Mouse (Mus musculus): ENCODE results near the gene Ak7. TPM values are rescaled to one million over a fixed set of nuclear protein-coding genes. Genes with fewer than 3 reads are reported as not detected.

The Ak7 gene
- total and polyA plus RNA-seq, 2 experiments = 0.09 TPM; not detected in 1

DNA sequence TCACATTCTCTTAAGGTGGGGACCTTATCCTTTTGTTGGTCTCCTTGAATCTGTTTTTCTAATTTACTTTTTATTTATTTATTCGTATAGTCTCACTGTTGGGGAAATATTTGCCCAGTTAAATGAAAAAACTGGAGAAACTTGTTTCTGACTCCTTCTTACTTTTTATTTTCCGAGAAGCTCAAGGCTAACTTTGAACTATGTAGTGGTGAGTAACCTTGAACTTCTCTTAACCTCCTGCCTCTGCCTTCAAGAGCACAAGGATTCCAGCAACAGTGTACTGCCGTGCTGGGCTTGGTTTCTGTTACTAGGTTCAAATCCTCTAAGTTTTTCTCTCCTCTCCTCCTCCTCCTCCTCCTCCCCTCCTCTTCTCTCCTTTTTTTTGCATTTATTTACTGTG is 55.9 kb downstream of the Ak7 start:
- no peaks in the 10 kb centered on the region for H3K79me2 ChIP-seq (ENCODE audit: control insufficient read depth, insufficient read depth, low read length)
- no peak overlapping the region for H3K27ac ChIP-seq (replicated peaks; ENCODE audit: insufficient read depth, low read depth, low read length)
- no peaks in the 10 kb centered on the region for H3K27me3 ChIP-seq (ENCODE audit: control insufficient read depth, insufficient read depth, low read length)
- H3K36me3 ChIP-seq (ENCODE audit: control insufficient read depth, insufficient read depth, low read length) = no peaks in the 10 kb centered on the region
- no peak overlapping the region for H3K4me3 ChIP-seq (ENCODE audit: insufficient read depth, low read depth, low read length)
- WGBS = 71% methylated on average over 3 of the region's 3 CpGs
- no peak for DNase-seq (ENCODE audit: extremely low read depth, low read depth, low spot score)
- no peak overlapping the region for H3K9ac ChIP-seq (ENCODE audit: low read depth, low read length)
- TF ChIP-seq POLR2A (IDR thresholded peaks at IDR 0.05; ENCODE audit: extremely low read depth, insufficient read depth, low read length) (no peak), CTCF (IDR thresholded peaks at IDR 0.05; ENCODE audit: low read depth, low read length) (no peak)
- peaks cover 7% of the 10 kb centered on the region; the same call in 1 of the 2 replicates for H3K4me1 ChIP-seq (ENCODE audit: control insufficient read depth, insufficient read depth, low read length)

DNA sequence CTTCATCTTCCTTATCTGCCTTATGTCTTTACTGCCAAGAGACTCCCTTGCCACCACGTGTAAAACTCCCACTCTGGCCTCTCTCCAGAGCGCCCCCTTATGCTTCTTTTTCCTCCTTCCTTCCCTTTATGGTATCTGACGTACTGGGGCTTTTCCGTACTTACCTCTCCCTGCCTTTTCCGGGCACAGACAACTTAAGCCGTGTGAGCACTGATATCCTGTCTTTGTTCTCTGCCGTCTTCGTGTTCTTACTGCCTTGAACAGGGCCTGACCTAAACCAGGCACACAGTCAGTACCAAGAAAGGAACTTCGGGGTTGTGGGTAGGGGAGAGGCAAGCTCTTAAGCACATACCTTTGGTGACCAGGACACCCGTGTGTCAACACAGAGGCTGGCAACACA is 63.9 kb downstream of the Ak7 start:
- Histone ChIP-seq H3K79me2 (ENCODE audit: control insufficient read depth, insufficient read depth, low read length) (no peaks in the 10 kb centered on the region), H3K9ac (ENCODE audit: low read depth, low read length) (no peak overlapping the region), H3K36me3 (ENCODE audit: control insufficient read depth, insufficient read depth, low read length) (no peaks in the 10 kb centered on the region), H3K27ac (replicated peaks; ENCODE audit: insufficient read depth, low read depth, low read length) (no peak overlapping the region), H3K4me3 (ENCODE audit: insufficient read depth, low read depth, low read length) (no peak overlapping the region), H3K27me3 (ENCODE audit: control insufficient read depth, insufficient read depth, low read length) (no peaks in the 10 kb centered on the region), H3K4me1 (ENCODE audit: control insufficient read depth, insufficient read depth, low read length) (no peaks in the 10 kb centered on the region)
- TF ChIP-seq CTCF (IDR thresholded peaks at IDR 0.05; ENCODE audit: low read depth, low read length) (no peak), POLR2A (IDR thresholded peaks at IDR 0.05; ENCODE audit: extremely low read depth, insufficient read depth, low read length) (no peak)
- DNase-seq (ENCODE audit: extremely low read depth, low read depth, low spot score) = no peak
- WGBS = 73% methylated on average over 10 of the region's 10 CpGs

DNA sequence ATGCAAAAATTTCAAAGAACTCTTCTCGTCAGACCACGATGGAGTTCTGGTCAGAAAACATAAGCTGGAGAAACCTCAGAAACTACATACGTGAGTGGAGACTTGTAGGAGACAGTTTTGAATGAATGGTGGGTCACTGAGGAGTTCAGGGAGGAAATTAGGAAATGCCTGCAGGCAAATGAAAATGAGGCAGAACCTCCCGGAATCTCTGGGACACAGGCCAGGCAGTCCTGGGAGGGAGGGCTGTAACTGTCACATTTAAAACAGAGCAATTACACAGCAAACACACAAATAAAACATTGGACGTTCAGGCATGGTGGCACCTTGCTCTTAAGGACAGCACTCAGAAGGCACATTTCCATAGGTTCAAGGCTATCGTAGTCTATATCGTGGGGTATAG is 69.1 kb downstream of the Ak7 start:
- Histone ChIP-seq H3K36me3 (ENCODE audit: control insufficient read depth, insufficient read depth, low read length) (no peaks in the 10 kb centered on the region), H3K27me3 (ENCODE audit: control insufficient read depth, insufficient read depth, low read length) (no peaks in the 10 kb centered on the region), H3K79me2 (ENCODE audit: control insufficient read depth, insufficient read depth, low read length) (no peaks in the 10 kb centered on the region), H3K4me1 (ENCODE audit: control insufficient read depth, insufficient read depth, low read length) (no peaks in the 10 kb centered on the region), H3K27ac (replicated peaks; ENCODE audit: insufficient read depth, low read depth, low read length) (no peak overlapping the region), H3K4me3 (ENCODE audit: insufficient read depth, low read depth, low read length) (no peak overlapping the region), H3K9ac (ENCODE audit: low read depth, low read length) (no peak overlapping the region)
- WGBS = 52% methylated on average over 7 of the region's 7 CpGs
- no peak for DNase-seq (ENCODE audit: extremely low read depth, low read depth, low spot score)
- no peak for TF ChIP-seq CTCF (IDR thresholded peaks at IDR 0.05; ENCODE audit: low read depth, low read length)
- TF ChIP-seq POLR2A (IDR thresholded peaks at IDR 0.05; ENCODE audit: extremely low read depth, insufficient read depth, low read length) = no peak

DNA sequence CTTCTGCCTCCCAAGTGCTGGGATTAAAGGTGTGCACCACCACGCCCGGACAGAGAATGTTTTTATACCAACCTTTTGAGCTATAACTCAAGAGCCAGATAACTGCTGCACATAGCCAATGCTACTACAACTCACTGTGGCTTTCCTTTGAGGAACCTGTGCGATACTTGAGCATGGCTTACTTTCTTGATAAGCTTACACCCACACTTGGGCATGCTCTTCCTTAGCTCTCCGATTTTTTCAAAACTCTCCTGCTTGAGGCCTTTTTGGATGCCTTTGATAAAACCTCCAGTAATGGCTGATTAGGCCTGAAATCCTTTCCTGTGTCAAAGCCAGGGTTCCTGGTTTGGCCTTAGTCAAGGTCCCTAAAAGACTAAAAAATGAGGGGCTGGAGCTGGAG is 71.9 kb downstream of the Ak7 start:
- Histone ChIP-seq H3K27ac (replicated peaks; ENCODE audit: insufficient read depth, low read depth, low read length) (no peak overlapping the region), H3K27me3 (ENCODE audit: control insufficient read depth, insufficient read depth, low read length) (no peaks in the 10 kb centered on the region), H3K4me1 (ENCODE audit: control insufficient read depth, insufficient read depth, low read length) (no peaks in the 10 kb centered on the region), H3K79me2 (ENCODE audit: control insufficient read depth, insufficient read depth, low read length) (no peaks in the 10 kb centered on the region), H3K4me3 (ENCODE audit: insufficient read depth, low read depth, low read length) (no peak overlapping the region), H3K9ac (ENCODE audit: low read depth, low read length) (no peak overlapping the region), H3K36me3 (ENCODE audit: control insufficient read depth, insufficient read depth, low read length) (no peaks in the 10 kb centered on the region)
- no peak for DNase-seq (ENCODE audit: extremely low read depth, low read depth, low spot score)
- 88% methylated on average over 4 of the region's 4 CpGs for WGBS
- TF ChIP-seq POLR2A (IDR thresholded peaks at IDR 0.05; ENCODE audit: extremely low read depth, insufficient read depth, low read length) (no peak), CTCF (IDR thresholded peaks at IDR 0.05; ENCODE audit: low read depth, low read length) (no peak)

DNA sequence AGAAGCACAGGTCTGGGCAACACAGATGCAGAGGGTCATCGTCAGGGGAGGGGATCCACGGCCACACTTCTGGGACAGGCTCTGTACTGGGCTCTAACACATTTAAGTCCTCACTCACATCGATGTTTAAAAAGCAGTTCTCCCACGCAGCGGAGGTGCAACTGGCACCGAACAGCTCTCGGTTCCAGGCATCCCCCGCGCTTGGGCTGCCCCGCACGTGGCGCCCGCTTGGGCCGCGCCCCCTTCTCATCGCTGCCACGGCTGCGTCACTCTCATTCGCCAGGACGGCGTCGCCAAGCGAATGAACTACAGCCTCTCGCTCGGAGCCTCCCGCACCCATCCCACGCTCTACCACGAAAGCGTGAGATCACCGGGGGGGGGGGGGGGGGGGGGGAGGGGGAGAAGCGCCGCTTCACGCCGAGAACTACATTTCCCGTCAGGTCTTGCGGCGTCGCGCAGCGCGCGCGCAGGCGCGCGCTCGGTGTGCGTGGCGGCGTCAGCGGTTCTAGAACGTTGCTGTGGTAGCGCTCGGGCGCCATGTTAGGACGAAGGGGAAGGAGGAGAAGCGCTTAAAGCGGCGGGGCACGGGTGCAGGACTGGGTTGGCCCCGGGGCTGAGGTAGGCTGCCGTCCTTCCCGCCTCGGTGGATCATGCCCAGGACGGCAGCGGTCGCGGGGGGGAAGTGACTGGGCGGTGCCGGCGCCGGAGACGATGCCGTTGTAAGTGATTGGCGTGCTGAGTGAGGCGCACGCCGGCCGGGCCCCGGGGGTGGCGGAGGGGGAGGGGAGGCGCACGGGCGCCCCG is 78.6 kb downstream of the Ak7 start, which contains the start of gene Papola:
TSS of gene Papola (plus strand) at position 499 of the 804 bp plus-strand sequence.
- H3K79me2 ChIP-seq (ENCODE audit: control insufficient read depth, insufficient read depth, low read length) = peaks cover 20% of the 10 kb centered on the region
- no peaks in the 10 kb centered on the region for H3K36me3 ChIP-seq (ENCODE audit: control insufficient read depth, insufficient read depth, low read length)
- peak within 1 kb of the TSS; percentile 88 for H3K27ac ChIP-seq (replicated peaks; ENCODE audit: insufficient read depth, low read depth, low read length)
- H3K4me3 ChIP-seq (ENCODE audit: insufficient read depth, low read depth, low read length) = peak within 1 kb of the TSS; percentile 91
- peak within 1 kb of the TSS; percentile 95 for H3K9ac ChIP-seq (ENCODE audit: low read depth, low read length)
- no peaks in the 10 kb centered on the region for H3K27me3 ChIP-seq (ENCODE audit: control insufficient read depth, insufficient read depth, low read length)
- H3K4me1 ChIP-seq (ENCODE audit: control insufficient read depth, insufficient read depth, low read length) = peaks cover 15% of the 10 kb centered on the region
- TF ChIP-seq CTCF (IDR thresholded peaks at IDR 0.05; ENCODE audit: low read depth, low read length) = no peak
- peak; percentile 73 for TF ChIP-seq POLR2A (IDR thresholded peaks at IDR 0.05; ENCODE audit: extremely low read depth, insufficient read depth, low read length)
- WGBS = under 1% methylated on average over 77 of the region's 85 CpGs
- DNase-seq (ENCODE audit: extremely low read depth, low read depth, low spot score) = peak; percentile 79

All from liver, adult 2 months (tissue).